Mouse (Mus musculus) heart, embryonic 13.5 days (tissue): Measurements from ENCODE around the gene Syt9. TPM values are rescaled to one million over a fixed set of nuclear protein-coding genes. Genes with fewer than 3 reads are reported as not detected.
"Not testable (repeated sequence)": the region's sequence is repeated elsewhere in the genome, so short reads cannot be mapped to it uniquely, and the experiment has no call there.

Experiments used
- ATAC-seq: fragments of 200-750 bp; cut with Nextera tagmentation; 2 replicates; pipeline ENCODE4 v1.8.0; 2017; ENCODE audit warnings: moderate TSS enrichment; ENCODE audit not compliant: insufficient number of reproducible peaks, low FRiP score, low TSS enrichment; ENCODE audit errors: extremely low read depth
- H3K27ac ChIP-seq: fragments of 300-500 bp; sonication (generic); replicated peaks from 2 replicates; pipeline ENCODE4 v1.5.1; 2015; ENCODE audit warnings: moderate library complexity, mild to moderate bottlenecking, inconsistent platforms
- H3K27me3 ChIP-seq: fragments of 300-500 bp; sonication (generic); replicated peaks from 2 replicates; pipeline ENCODE4 v1.6.1; 2015; ENCODE audit warnings: mild to moderate bottlenecking, inconsistent platforms
- H3K36me3 ChIP-seq: fragments of 300-500 bp; sonication (generic); 2 replicates; pipeline ENCODE4 v1.6.1; 2015; ENCODE audit warnings: mild to moderate bottlenecking, inconsistent platforms
- H3K4me1 ChIP-seq: fragments of 300-500 bp; sonication (generic); 2 replicates; pipeline ENCODE4 v1.6.1; 2015; ENCODE audit warnings: inconsistent platforms
- H3K4me2 ChIP-seq: fragments of 300-500 bp; sonication (generic); 2 replicates; pipeline ENCODE4 v1.6.1; 2015; ENCODE audit warnings: inconsistent platforms, mild to moderate bottlenecking, moderate library complexity
- H3K4me3 ChIP-seq: fragments of 300-500 bp; sonication (generic); 2 replicates; pipeline ENCODE4 v1.5.1; 2015; ENCODE audit warnings: moderate library complexity, mild to moderate bottlenecking, inconsistent platforms
- H3K9ac ChIP-seq: fragments of 300-500 bp; sonication (generic); 2 replicates; pipeline ENCODE4 v1.6.1; 2015; ENCODE audit warnings: inconsistent platforms, mild to moderate bottlenecking, moderate library complexity
- H3K9me3 ChIP-seq: fragments of 300-500 bp; sonication (generic); 2 replicates; pipeline ENCODE4 v1.6.1; 2016; ENCODE audit warnings: inconsistent platforms
- WGBS: fragments of 180-500 bp; shearing (Covaris S2); methylation state at CpG from one replicate; pipeline ENCODE4 v1.1.7; 2015; ENCODE audit warnings: mixed read lengths; 5-methylcytosine and 5-hydroxymethylcytosine counted together
- polyA plus RNA-seq: library from polyadenylated mRNA; unstranded; fragments of >200 nt; fragmentation: Nextera tagmentation; extraction: Ambion mirVana; gene quantifications from 2 replicates; pipeline ENCODE4 v1.2.1, GENCODE M21; 2015

Syt9 gene
- polyA plus RNA-seq, 1 experiment from 2014 or later = 0.39 TPM

GRCm38 (mm10) chr7:107462962-107463361, 92.4 kb downstream of the Syt9 start:
- Histone ChIP-seq H3K27me3 (no peaks in the 10 kb centered on the region), H3K9ac (no peak overlapping the region), H3K4me1 (no peaks in the 10 kb centered on the region), H3K36me3 (no peaks in the 10 kb centered on the region), H3K9me3 (no peaks in the 10 kb centered on the region), H3K4me3 (no peak overlapping the region), H3K27ac (no peak overlapping the region), H3K4me2 (no peak overlapping the region)
- 28% methylated on average over 3 of the region's 3 CpGs for WGBS
- ATAC-seq = no peak

GRCm38 (mm10) chr7:107465081-107465480, 94.6 kb downstream of the Syt9 start:
- Histone ChIP-seq H3K4me3 (no peak overlapping the region), H3K4me2 (no peak overlapping the region), H3K9ac (no peak overlapping the region), H3K36me3 (no peaks in the 10 kb centered on the region), H3K9me3 (no peaks in the 10 kb centered on the region), H3K27me3 (no peaks in the 10 kb centered on the region), H3K27ac (no peak overlapping the region), H3K4me1 (no peaks in the 10 kb centered on the region)
- 68% methylated on average over 3 of the region's 3 CpGs for WGBS
- no peak for ATAC-seq

GRCm38 (mm10) chr7:107478979-107479965, 108.7 kb downstream of the Syt9 start:
- no peak for ATAC-seq
- no peak overlapping the region for H3K9ac ChIP-seq
- H3K27me3 ChIP-seq = no peaks in the 10 kb centered on the region
- no peak overlapping the region for H3K4me2 ChIP-seq
- H3K36me3 ChIP-seq = no peaks in the 10 kb centered on the region
- H3K4me1 ChIP-seq = 0 out of 2 replicates have a peak, but pooled peaks cover 2% of the 10 kb centered on the region
- peaks cover 3% of the 10 kb centered on the region; the same call in 1 of the 2 replicates for H3K9me3 ChIP-seq
- H3K27ac ChIP-seq = no peak overlapping the region
- WGBS = 42% methylated on average over 7 of the region's 7 CpGs
- no peak overlapping the region for H3K4me3 ChIP-seq

GRCm38 (mm10) chr7:107485709-107486108, 115.2 kb downstream of the Syt9 start:
- not testable (repeated sequence) for H3K27ac ChIP-seq, H3K4me3 ChIP-seq, H3K4me1 ChIP-seq, H3K9me3 ChIP-seq, H3K36me3 ChIP-seq, H3K9ac ChIP-seq, H3K27me3 ChIP-seq, H3K4me2 ChIP-seq, ATAC-seq
- WGBS = 65% methylated on average over 2 of the region's 2 CpGs

GRCm38 (mm10) chr7:107495428-107495827, 124.9 kb downstream of the Syt9 start:
- Histone ChIP-seq H3K27me3 (no peaks in the 10 kb centered on the region), H3K27ac (no peak overlapping the region), H3K4me1 (no peaks in the 10 kb centered on the region), H3K9me3 (no peaks in the 10 kb centered on the region), H3K4me3 (no peak overlapping the region), H3K4me2 (no peak overlapping the region), H3K36me3 (no peaks in the 10 kb centered on the region), H3K9ac (no peak overlapping the region)
- ATAC-seq = no peak

- no peaks in the 10 kb centered on the region for H3K9me3 ChIP-seq
- no peak overlapping the region for H3K27ac ChIP-seq
- H3K4me1 ChIP-seq = no peaks in the 10 kb centered on the region; the same call in 1 of the 2 replicates
- 77% methylated on average over 7 of the region's 7 CpGs for WGBS
- H3K4me2 ChIP-seq = no peak overlapping the region
- no peaks in the 10 kb centered on the region for H3K36me3 ChIP-seq
- no peak for ATAC-seq
- H3K4me3 ChIP-seq = no peak overlapping the region
- H3K9ac ChIP-seq = no peak overlapping the region
- H3K27me3 ChIP-seq = no peaks in the 10 kb centered on the region
These were observed 126.4 kb downstream of the Syt9 start for GRCm38 (mm10) chr7:107496923-107497322.

GRCm38 (mm10) chr7:107500641-107501040, 130.1 kb downstream of the Syt9 start:
- Histone ChIP-seq H3K27ac (no peak overlapping the region), H3K36me3 (no peaks in the 10 kb centered on the region), H3K9me3 (no peaks in the 10 kb centered on the region), H3K4me3 (no peak overlapping the region), H3K9ac (no peak overlapping the region), H3K4me2 (no peak overlapping the region), H3K4me1 (no peaks in the 10 kb centered on the region; the same call in 1 of the 2 replicates), H3K27me3 (no peaks in the 10 kb centered on the region)
- ATAC-seq = no peak
- WGBS = 62% methylated on average over 7 of the region's 7 CpGs

- H3K27ac ChIP-seq = no peak overlapping the region
- no peaks in the 10 kb centered on the region for H3K9me3 ChIP-seq
- H3K4me3 ChIP-seq = no peak overlapping the region
- H3K9ac ChIP-seq = no peak overlapping the region
- no peaks in the 10 kb centered on the region; the same call in 1 of the 2 replicates for H3K4me1 ChIP-seq
- no peak overlapping the region for H3K4me2 ChIP-seq
- 54% methylated on average over 5 of the region's 5 CpGs for WGBS
- no peak for ATAC-seq
- H3K27me3 ChIP-seq = no peaks in the 10 kb centered on the region
- no peaks in the 10 kb centered on the region for H3K36me3 ChIP-seq
These were observed 134.5 kb downstream of the Syt9 start for GRCm38 (mm10) chr7:107504761-107505712.

GRCm38 (mm10) chr7:107507920-107508319, 137.4 kb downstream of the Syt9 start:
- Histone ChIP-seq H3K36me3 (no peaks in the 10 kb centered on the region), H3K9me3 (no peaks in the 10 kb centered on the region), H3K4me3 (no peak overlapping the region), H3K9ac (no peak overlapping the region), H3K4me1 (no peaks in the 10 kb centered on the region), H3K27me3 (no peaks in the 10 kb centered on the region), H3K27ac (no peak overlapping the region), H3K4me2 (no peak overlapping the region)
- no peak for ATAC-seq
- WGBS = 74% methylated on average over 3 of the region's 3 CpGs

GRCm38 (mm10) chr7:107509740-107510139, 139.2 kb downstream of the Syt9 start:
- H3K9me3 ChIP-seq = no peaks in the 10 kb centered on the region
- no peak overlapping the region for H3K27ac ChIP-seq
- no peaks in the 10 kb centered on the region for H3K36me3 ChIP-seq
- H3K9ac ChIP-seq = no peak overlapping the region
- no peaks in the 10 kb centered on the region for H3K27me3 ChIP-seq
- 65% methylated on average over 3 of the region's 3 CpGs for WGBS
- ATAC-seq = no peak
- H3K4me3 ChIP-seq = no peak overlapping the region
- H3K4me2 ChIP-seq = no peak overlapping the region
- no peaks in the 10 kb centered on the region for H3K4me1 ChIP-seq

- Histone ChIP-seq H3K4me3 (no peak overlapping the region), H3K9ac (no peak overlapping the region), H3K27ac (no peak overlapping the region), H3K4me2 (no peak overlapping the region), H3K36me3 (no peaks in the 10 kb centered on the region), H3K4me1 (peaks cover 7% of the 10 kb centered on the region), H3K9me3 (no peaks in the 10 kb centered on the region), H3K27me3 (no peaks in the 10 kb centered on the region)
- ATAC-seq = no peak
- WGBS = 48% methylated on average over 8 of the region's 8 CpGs
These were observed 146.3 kb downstream of the Syt9 start for GRCm38 (mm10) chr7:107516704-107517410.
